Mouse (Mus musculus) liver, embryonic 11.5 days (tissue): Measurements from ENCODE around the gene Heca. TPM values are rescaled to one million over a fixed set of nuclear protein-coding genes. Genes with fewer than 3 reads are reported as not detected.

Experiments
- ATAC-seq: fragments of 200-750 bp; cut with Nextera tagmentation; replicated peaks from 2 replicates; pipeline ENCODE4 v1.8.0; 2017; ENCODE audit warnings: moderate number of reproducible peaks, mild to moderate bottlenecking, moderate TSS enrichment, moderate library complexity; ENCODE audit not compliant: low FRiP score
- DNase-seq: peaks from one replicate; pipeline ENCODE4 v3.0.0-alpha.2; 2017; ENCODE audit warnings: low spot score
- H3K27ac ChIP-seq: fragments of 300-500 bp; sonication (generic); 2 replicates; pipeline ENCODE4 v1.5.1; 2014; ENCODE audit warnings: mild to moderate bottlenecking, low read depth, low read length, control low read depth
- H3K27me3 ChIP-seq: fragments of 300-500 bp; sonication (generic); replicated peaks from 2 replicates; pipeline ENCODE4 v1.6.1; 2014; ENCODE audit warnings: low read length, mixed read lengths; ENCODE audit not compliant: control insufficient read depth, insufficient read depth
- H3K36me3 ChIP-seq: fragments of 300-500 bp; sonication (generic); 2 replicates; pipeline ENCODE4 v1.6.1; 2014; ENCODE audit warnings: mild to moderate bottlenecking, low read length, moderate library complexity, mixed read lengths; ENCODE audit not compliant: control insufficient read depth, insufficient read depth
- H3K4me1 ChIP-seq: fragments of 300-500 bp; sonication (generic); replicated peaks from 2 replicates; pipeline ENCODE4 v1.6.1; 2014; ENCODE audit warnings: low read length, mixed read lengths; ENCODE audit not compliant: control insufficient read depth, insufficient read depth
- H3K4me2 ChIP-seq: fragments of 300-500 bp; sonication (generic); 2 replicates; pipeline ENCODE4 v1.6.1; 2014; ENCODE audit warnings: mild to moderate bottlenecking, control low read depth, moderate library complexity
- H3K4me3 ChIP-seq: fragments of 300-500 bp; sonication (generic); 2 replicates; pipeline ENCODE4 v1.5.1; 2014; ENCODE audit warnings: low read depth, low read length, control low read depth
- H3K9ac ChIP-seq: fragments of 300-500 bp; sonication (generic); 2 replicates; pipeline ENCODE4 v1.6.1; 2014; ENCODE audit warnings: low read depth, low read length, control low read depth
- H3K9me3 ChIP-seq: fragments of 300-500 bp; sonication (generic); 2 replicates; pipeline ENCODE4 v1.6.1; 2016; ENCODE audit warnings: low read length, inconsistent platforms, mixed read lengths; ENCODE audit not compliant: control insufficient read depth
- WGBS: fragments of 180-500 bp; shearing (Covaris S2); extraction: QIAGEN DNeasy Blood & Tissue Kit; methylation state at CpG from one replicate; pipeline ENCODE4 v1.1.7; 2014; 5-methylcytosine and 5-hydroxymethylcytosine counted together
- polyA plus RNA-seq: library from polyadenylated mRNA; unstranded; fragments of >200 nt; fragmentation: Nextera tagmentation; extraction: Ambion mirVana; gene quantifications from 2 replicates; pipeline ENCODE4 v1.2.1, GENCODE M21; 2014

Gene Heca
- 4.3 and 5.6 TPM in 2 replicates for polyA plus RNA-seq

DNA sequence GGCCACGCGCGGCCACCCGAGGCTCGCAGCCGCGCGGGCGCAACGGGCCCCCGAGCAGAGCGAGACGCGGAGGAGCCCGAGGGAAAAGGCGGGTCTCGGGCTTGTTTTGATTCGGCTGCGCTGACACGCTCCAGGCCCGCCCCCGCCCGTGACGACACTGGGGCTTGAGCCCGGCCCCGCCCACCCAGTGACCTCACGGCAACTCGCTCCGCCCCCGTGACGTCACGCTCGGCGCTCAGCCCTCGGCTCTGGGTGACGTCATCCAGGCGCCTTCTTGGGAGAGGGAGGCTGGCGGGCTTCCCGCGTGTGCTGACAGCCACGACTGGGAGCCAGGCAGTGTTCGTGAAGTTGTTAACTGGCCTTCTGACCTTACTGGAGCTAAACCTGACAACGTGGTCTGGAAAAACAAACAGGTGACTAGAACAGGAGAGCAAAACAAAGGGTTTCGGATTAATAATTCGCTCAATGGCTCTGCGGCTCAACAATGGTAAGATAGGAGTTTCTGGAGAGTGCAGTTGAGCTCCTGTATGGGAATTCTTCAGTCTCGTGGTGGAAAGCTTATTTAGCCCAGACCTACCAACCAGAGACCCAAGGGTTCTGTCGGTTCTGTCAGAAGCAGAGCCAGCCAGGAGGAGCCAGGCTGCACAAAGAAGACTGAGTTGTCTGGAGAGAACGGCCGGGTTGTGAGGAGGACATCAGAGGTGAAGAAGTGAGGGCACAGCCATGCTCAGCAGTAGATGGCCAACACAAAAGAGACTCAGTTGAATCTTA is at the start of gene Heca:
TSS of gene Heca (minus strand) at position 108 of the 771 bp plus-strand sequence.
- 10% methylated on average over 50 of the region's 50 CpGs for WGBS
- Histone ChIP-seq H3K27me3 (no peaks in the 10 kb centered on the region), H3K9ac (peak within 1 kb of the TSS; percentile 90), H3K9me3 (no peaks in the 10 kb centered on the region), H3K4me1 (peaks cover 7% of the 10 kb centered on the region), H3K4me3 (peak within 1 kb of the TSS; percentile 89), H3K36me3 (no peaks in the 10 kb centered on the region), H3K27ac (peak within 1 kb of the TSS; percentile 80), H3K4me2 (peak within 1 kb of the TSS; percentile 70)
- peak; percentile 90 for ATAC-seq
- peak; percentile 92 for DNase-seq

- WGBS, result 78% methylated on average over 4 of the region's 4 CpGs
- ATAC-seq, result no peak
- no peak overlapping the region for H3K9ac ChIP-seq
- H3K4me3 ChIP-seq, result no peak overlapping the region
- H3K4me2 ChIP-seq, result no peak overlapping the region
- H3K4me1 ChIP-seq, result no peaks in the 10 kb centered on the region
- H3K27ac ChIP-seq, result no peak overlapping the region
- no peaks in the 10 kb centered on the region for H3K27me3 ChIP-seq
- H3K9me3 ChIP-seq, result no peaks in the 10 kb centered on the region
- no peak for DNase-seq
- no peaks in the 10 kb centered on the region for H3K36me3 ChIP-seq
Measured at GRCm38 (mm10) chr10:17990576-17990975, 42.7 kb upstream of the Heca start.

- Histone ChIP-seq H3K27ac (no peak overlapping the region), H3K4me3 (no peak overlapping the region), H3K4me2 (no peak overlapping the region), H3K4me1 (no peaks in the 10 kb centered on the region), H3K36me3 (no peaks in the 10 kb centered on the region), H3K9me3 (no peaks in the 10 kb centered on the region), H3K9ac (no peak overlapping the region), H3K27me3 (no peaks in the 10 kb centered on the region)
- DNase-seq (no peak), ATAC-seq (no peak)
- WGBS, result 65% methylated on average over 6 of the region's 6 CpGs
Measured at GRCm38 (mm10) chr10:17989136-17989535, 41.3 kb upstream of the Heca start.

GRCm38 (mm10) chr10:17987823-17988423 is 40.1 kb upstream of the Heca start:
- Histone ChIP-seq H3K4me1 (no peaks in the 10 kb centered on the region), H3K27me3 (no peaks in the 10 kb centered on the region), H3K9me3 (no peaks in the 10 kb centered on the region), H3K9ac (no peak overlapping the region), H3K4me3 (no peak overlapping the region), H3K27ac (no peak overlapping the region), H3K4me2 (no peak overlapping the region), H3K36me3 (no peaks in the 10 kb centered on the region)
- 80% methylated on average over 8 of the region's 8 CpGs for WGBS
- ATAC-seq (no peak), DNase-seq (no peak)

GRCm38 (mm10) chr10:17983313-17983712 is 35.4 kb upstream of the Heca start:
- ATAC-seq (no peak), DNase-seq (no peak)
- Histone ChIP-seq H3K4me2 (no peak overlapping the region), H3K9me3 (no peaks in the 10 kb centered on the region), H3K4me3 (no peak overlapping the region), H3K27me3 (no peaks in the 10 kb centered on the region), H3K36me3 (no peaks in the 10 kb centered on the region), H3K9ac (no peak overlapping the region), H3K4me1 (no peaks in the 10 kb centered on the region), H3K27ac (no peak overlapping the region)
- 86% methylated on average over 2 of the region's 2 CpGs for WGBS

GRCm38 (mm10) chr10:17966090-17966489 is 18.2 kb upstream of the Heca start:
- Histone ChIP-seq H3K9ac (no peak overlapping the region), H3K36me3 (no peaks in the 10 kb centered on the region), H3K9me3 (no peaks in the 10 kb centered on the region), H3K27me3 (no peaks in the 10 kb centered on the region), H3K27ac (no peak overlapping the region), H3K4me1 (no peaks in the 10 kb centered on the region), H3K4me2 (no peak overlapping the region), H3K4me3 (no peak overlapping the region)
- ATAC-seq (no peak), DNase-seq (no peak)
- WGBS, result 51% methylated on average over 4 of the region's 4 CpGs

DNA sequence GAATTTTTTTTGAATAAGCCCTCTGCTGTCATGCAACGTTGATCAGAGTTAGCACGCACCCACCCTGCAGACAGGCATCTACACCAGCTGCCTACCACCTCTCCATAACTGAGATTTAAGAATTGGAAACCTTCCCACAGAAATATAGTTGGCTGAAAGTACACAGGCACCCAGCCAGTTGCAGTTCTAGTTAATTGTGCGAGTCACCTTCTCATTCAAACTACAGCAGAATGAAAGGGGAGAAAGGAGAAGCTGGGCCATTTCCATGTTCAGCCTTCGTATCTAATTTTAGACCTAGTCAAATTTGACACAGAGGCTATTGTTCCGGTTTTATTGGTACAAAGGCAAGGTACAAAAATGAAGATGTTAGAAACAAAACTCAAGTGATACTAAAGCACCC is 2.9 kb upstream of the Heca start:
- Histone ChIP-seq H3K4me2 (no peak overlapping the region), H3K4me1 (peaks cover 3% of the 10 kb centered on the region), H3K27me3 (no peaks in the 10 kb centered on the region), H3K4me3 (no peak overlapping the region), H3K9me3 (no peaks in the 10 kb centered on the region), H3K36me3 (no peaks in the 10 kb centered on the region), H3K9ac (no peak overlapping the region), H3K27ac (no peak overlapping the region)
- DNase-seq, result no peak
- WGBS, result 84% methylated on average over 5 of the region's 5 CpGs
- ATAC-seq, result no peak

- Histone ChIP-seq H3K9ac (peak overlapping the region; percentile 90), H3K27ac (peak overlapping the region; percentile 80), H3K4me2 (peak overlapping the region; percentile 70), H3K4me3 (peak overlapping the region; percentile 89), H3K9me3 (no peaks in the 10 kb centered on the region), H3K4me1 (peaks cover 7% of the 10 kb centered on the region), H3K36me3 (no peaks in the 10 kb centered on the region), H3K27me3 (no peaks in the 10 kb centered on the region)
- DNase-seq (peak; percentile 74), ATAC-seq (peak; percentile 54)
- WGBS, result under 1% methylated on average over 93 of the region's 110 CpGs
Measured at GRCm38 (mm10) chr10:17947175-17947906, 526 bp downstream of the Heca start.
